Mouse (Mus musculus): ENCODE data around the gene Piwil4.

Gene Piwil4

DNA sequence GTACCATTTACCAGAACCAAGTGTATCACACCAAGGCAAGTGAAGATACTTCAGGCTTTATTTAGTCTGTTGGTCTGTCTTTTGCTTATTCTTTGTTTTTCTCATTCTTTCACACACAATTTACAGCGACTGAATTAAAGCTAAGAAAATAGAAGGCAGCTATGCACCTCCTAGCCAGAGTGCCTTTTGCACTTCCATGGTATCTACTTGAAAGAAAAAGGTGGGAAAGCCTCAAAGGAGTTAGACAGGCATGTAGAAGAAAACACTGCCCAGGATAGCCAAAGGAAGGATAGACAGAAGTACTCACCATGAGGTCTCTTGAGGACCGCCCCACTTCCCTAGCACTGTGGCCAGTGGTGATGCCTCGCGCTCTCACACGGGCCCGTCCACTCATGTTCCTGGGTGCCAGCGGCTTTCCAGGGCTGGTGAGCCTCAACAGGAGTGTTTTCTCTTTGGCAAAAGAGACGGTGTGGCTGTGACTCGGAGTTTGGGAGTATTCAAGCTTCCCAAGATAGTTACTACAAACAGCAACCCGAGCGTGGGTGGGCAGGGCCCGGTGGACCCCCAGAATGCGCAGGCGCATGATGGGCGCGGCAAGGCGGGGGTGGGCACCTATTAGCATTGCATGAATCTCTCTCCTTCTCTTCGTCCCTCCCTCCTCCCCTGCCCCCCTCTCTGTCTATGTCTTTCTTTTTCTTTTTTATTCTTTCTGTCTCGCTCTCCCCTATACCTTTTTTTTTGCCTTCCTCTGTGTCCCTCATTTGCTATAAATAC lies at the start of gene Piwil4:
Gene Piwil4 (minus strand): TSS at position 583 of the 774 bp plus-strand sequence.
- POLR2A ChIA-PET: interaction anchor here in 1 of 4 experiments (0.6 to 1.2 kb wide), 2 partner anchors 9 to 440 kb away, joined by 3 to 5 read pairs; no protein-coding TSS in a partner anchor
- CTCF ChIA-PET: no interaction called here

DNA sequence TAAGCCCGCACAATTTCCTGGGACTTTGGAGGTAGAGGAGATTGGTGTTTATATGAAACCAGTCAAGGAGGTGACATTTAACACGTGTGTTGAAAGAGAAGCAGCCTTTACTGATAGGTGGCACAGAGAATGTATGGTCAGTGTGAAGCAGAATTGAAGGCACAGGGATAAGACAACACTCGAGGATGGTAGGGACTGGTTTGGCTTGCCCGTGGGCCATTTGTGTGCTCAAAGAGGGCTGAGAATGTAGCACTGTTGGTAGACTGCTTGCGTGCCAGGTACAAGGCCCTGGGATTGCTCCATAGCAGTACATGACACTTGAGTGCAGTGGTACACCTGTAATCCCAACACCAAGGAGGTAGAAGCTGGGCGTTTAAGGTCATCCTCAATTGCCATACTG lies 46.8 kb upstream of the Piwil4 start:
- POLR2A ChIA-PET: interaction anchor here in 3 of 4 experiments (0.6 to 1.2 kb wide), 5 partner anchors 9 to 246 kb away, joined by 3 to 11 read pairs (median 3); no protein-coding TSS in a partner anchor

DNA sequence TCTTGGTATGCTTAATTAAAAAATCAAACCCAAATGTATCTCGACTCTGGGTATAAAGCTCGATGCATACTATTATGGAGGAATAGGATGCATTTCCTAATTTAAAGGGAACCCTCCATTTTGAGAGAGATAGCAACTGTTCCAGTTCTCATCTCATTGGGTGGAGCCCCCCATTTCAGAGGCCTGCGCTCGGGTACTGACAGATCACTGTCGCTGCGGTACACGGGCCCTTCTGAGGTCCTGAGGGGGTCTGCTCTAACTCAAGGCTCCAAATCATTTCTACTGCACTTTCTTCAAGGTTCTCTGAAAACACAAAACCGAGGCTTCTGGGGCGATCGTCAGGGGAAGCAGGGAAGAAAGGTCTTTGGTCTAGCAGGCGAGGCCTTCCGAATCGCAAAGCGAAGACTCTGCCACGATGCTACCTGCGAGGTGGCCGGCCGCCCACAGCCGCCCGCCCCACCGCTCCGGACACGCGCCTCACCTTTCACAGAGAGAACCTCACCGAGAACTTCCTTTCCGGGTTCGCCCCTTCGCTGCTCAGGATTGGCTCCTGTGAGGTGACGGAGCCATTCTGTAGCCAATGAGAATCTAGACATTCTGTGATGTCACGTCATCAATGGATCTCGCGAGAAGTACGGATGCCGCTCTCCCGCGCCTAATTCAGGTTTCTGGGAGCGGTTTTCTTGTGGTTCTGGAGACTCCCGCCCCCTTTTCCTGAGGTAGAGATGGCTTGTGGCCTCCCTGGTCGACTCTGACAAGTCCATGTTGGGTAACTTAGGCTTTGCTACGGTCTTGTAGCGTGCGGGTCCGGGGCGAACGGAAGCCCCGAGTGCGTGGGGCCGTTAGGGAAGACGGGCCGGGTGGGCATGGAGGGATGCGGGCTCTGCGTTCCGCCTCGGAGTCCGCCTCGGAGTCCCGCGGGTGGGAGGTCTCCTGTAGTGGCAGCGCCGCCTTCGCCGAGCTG lies 43.8 kb upstream of the Piwil4 start, which contains the start of the genes Mre11a and Ankrd49:
Gene Mre11a (plus strand): TSS at position 616 of the 964 bp plus-strand sequence.
Gene Ankrd49 (minus strand): TSS at position 818 of the 964 bp plus-strand sequence.
- ChIA-PET CTCF (interaction anchor here in 1 of 4 experiments (1.2 kb wide), 1 partner anchor 19 kb away, joined by 3 read pairs; no protein-coding TSS in a partner anchor), POLR2A (interaction anchor here in 3 of 4 experiments (0.6 to 1.4 kb wide), 18 partner anchors 9 to 527 kb away, joined by 3 to 5 read pairs (median 3); partner anchors contain the start of genes Cwc15 (in 2 of the 3), Kdm4d (in 2 of the 3), 4931406C07Rik (in 1 of the 3) and Fut4 (in 1 of the 3))

More for the DNA sequence above, 46.8 kb upstream of the Piwil4 start:
- CTCF ChIA-PET: interaction anchor here in 1 of 4 experiments (0.6 kb wide), 1 partner anchor 108 kb away, joined by 5 read pairs; no protein-coding TSS in a partner anchor

DNA sequence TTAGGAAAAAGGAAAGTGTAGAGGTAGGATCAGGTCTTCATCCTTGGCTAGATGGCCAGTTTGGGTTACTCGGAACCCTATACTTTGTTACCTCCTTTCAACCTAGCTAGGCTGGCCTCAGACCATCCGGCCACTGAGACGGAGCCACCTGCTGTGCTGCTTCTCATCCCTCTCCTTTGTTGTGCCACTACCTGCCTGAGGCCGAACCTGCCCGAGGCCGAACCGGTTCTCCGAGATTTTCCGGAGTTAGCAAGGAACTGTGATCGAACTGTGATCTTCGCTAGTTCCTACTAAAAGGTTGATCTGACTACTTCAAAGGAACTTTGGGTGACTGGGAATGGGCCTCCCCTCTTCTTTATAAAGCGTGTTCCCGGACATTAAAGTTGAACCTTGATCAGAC lies 37.8 kb upstream of the Piwil4 start:
- POLR2A ChIA-PET: interaction anchor here in 1 of 4 experiments (0.8 kb wide), 1 partner anchor 9 kb away, joined by 3 read pairs; no protein-coding TSS in a partner anchor
- CTCF ChIA-PET: interaction anchor here in 1 of 4 experiments (0.7 kb wide), 1 partner anchor 13 kb away, joined by 3 read pairs; no protein-coding TSS in a partner anchor

DNA sequence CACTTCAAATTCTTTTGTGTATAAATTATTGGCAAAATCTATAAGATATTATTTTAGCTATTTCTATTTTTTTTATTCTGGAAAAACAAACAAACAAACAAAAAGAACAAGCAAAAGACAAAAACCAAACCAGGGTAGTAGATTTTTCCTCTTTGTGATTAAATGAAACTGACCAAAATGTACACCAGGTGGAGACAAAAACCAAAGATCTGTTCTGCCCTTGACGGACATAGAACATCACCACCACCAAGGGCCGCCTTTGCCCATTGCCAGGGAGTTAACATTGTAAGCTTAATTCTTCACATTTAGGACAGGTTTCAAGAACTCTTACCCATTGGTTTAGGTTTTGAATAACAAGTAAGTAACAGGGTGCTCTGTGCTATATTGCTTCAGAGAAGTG lies 33.3 kb upstream of the Piwil4 start:
- CTCF ChIA-PET: interaction anchor here in 2 of 4 experiments (0.6 to 1.1 kb wide), 4 partner anchors 75 to 1106 kb away, joined by 3 read pairs; no protein-coding TSS in a partner anchor
- POLR2A ChIA-PET: interaction anchor here in 2 of 4 experiments (1.1 to 1.6 kb wide), 3 partner anchors 10 to 62 kb away, joined by 3 to 4 read pairs (median 3); no protein-coding TSS in a partner anchor

DNA sequence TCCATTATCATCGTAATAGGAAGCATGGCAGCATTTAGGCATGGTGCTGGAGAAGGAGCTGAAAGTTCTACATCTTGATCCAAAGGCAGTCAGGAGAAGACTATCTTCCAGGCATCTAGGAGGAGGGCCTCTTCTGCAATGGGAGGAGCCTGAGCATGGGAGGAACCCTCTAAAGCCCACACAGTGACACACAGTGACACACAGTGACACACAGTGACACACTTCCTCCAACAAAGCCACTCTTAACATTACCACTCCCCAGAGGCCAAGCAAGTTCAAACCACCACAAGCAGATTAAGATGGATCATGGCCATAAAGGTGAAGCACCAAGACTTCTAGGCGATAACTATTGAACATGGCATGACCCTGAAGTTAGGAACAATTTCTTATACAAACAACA lies 31.5 kb upstream of the Piwil4 start:
- CTCF ChIA-PET: interaction anchor here in 1 of 4 experiments (1.1 kb wide), 1 partner anchor 244 kb away, joined by 3 read pairs; no protein-coding TSS in a partner anchor
- POLR2A ChIA-PET: interaction anchor here in 2 of 4 experiments (0.7 to 1.4 kb wide), 2 partner anchors 25 to 244 kb away, joined by 3 to 4 read pairs; no protein-coding TSS in a partner anchor

DNA sequence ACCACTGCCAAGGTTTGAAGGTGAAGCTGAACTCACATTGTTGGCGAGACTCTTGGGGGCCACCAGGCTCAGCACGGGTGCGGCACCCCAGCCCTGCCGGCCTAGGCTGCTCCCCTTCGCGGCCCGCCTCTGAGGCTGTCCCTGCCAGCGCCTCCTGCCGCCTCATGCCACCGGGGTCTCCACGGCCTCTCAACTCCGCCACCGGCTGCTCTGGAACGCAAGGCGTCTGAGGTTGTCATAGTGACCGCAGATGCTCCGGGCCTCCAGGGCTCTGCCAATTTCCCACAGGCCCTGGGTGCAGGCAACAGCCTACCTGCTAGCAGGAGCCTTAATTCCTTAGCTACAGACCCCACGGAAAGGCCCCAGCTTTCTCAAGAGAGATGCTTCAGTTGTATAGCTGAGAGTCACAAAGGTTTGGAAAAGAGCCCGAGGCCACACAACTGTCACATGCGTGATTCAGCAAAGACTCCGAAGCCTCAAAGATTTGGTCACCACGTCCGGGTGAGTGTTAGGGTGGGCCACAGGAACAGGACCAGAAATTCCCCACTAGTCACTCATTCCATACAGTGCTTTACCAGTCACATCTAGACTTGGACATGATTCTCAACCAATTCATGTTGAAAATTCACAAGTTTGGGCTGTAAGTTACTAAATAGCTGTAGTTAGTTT lies 30.4 kb upstream of the Piwil4 start, which contains the start of gene 1700012B09Rik:
Gene 1700012B09Rik (minus strand): TSS at position 228 of the 669 bp plus-strand sequence.
- POLR2A ChIA-PET: interaction anchor here in 1 of 4 experiments (0.9 to 1.5 kb wide), 4 partner anchors 8 to 18 kb away, joined by 3 to 6 read pairs (median 4); no protein-coding TSS in a partner anchor
- CTCF ChIA-PET: interaction anchor here in 2 of 4 experiments (0.6 to 1.2 kb wide), 3 partner anchors 72 to 245 kb away, joined by 3 read pairs; no protein-coding TSS in a partner anchor

DNA sequence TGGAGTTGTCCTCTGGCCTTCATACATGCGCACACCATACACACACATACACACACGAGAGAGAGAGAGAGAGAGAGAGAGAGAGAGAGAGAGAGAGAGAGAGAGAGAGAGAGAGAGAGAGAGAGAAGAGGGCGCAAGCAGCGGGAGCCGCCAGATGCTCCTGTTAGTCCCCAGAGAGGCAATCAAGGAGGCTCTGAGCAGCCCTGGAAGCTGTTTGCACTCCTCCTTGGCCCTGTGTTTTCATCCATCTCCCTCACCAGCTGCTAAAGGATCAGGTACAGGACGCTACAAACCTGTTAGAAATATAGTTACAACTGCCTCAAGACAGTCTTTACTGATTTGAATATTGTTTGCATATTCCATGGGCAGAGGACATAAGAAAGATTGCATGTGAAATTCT lies 29.3 kb upstream of the Piwil4 start:
- CTCF ChIA-PET: interaction anchor here in 3 of 4 experiments (0.5 to 1.5 kb wide), 4 partner anchors 70 to 1462 kb away, joined by 3 to 10 read pairs (median 4); no protein-coding TSS in a partner anchor
- POLR2A ChIA-PET: interaction anchor here in 2 of 4 experiments (0.7 to 1.5 kb wide), 4 partner anchors 9 to 19 kb away, joined by 3 to 4 read pairs (median 3); partner anchors contain the start of genes Ankrd49 (in 1 of the 2) and Mre11a (in 1 of the 2)

DNA sequence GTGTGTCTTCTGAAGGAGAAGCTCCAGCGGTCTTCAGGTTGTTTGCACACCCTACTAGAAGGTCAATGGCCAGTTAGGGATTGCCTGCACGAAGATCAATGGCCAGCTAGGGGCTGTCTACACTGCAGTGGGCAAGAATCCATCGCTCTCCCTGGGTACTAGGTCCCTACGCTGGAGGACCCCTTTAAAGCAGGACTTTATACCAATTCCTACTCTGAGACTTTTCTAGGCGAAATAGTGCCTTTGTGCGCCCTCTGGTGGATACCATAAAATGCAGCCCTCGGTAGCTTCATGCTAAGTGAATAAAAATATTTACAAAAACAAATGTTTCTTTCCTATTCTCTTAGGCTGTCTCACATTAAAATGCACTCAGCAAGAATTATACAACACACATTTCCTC lies 24.2 kb upstream of the Piwil4 start:
- ChIA-PET CTCF (interaction anchor here (0.5 to 3.3 kb wide), 31 partner anchors 9 to 1780 kb away, joined by 3 to 18 read pairs (median 3); partner anchors contain the start of genes Kdm4d (in 2 of the 4), Ankrd49 (in 1 of the 4), Cwc15 (in 1 of the 4) and Fut4 (in 1 of the 4)), POLR2A (interaction anchor here in 1 of 4 experiments (1.1 kb wide), 1 partner anchor 241 kb away, joined by 3 read pairs; no protein-coding TSS in a partner anchor)

DNA sequence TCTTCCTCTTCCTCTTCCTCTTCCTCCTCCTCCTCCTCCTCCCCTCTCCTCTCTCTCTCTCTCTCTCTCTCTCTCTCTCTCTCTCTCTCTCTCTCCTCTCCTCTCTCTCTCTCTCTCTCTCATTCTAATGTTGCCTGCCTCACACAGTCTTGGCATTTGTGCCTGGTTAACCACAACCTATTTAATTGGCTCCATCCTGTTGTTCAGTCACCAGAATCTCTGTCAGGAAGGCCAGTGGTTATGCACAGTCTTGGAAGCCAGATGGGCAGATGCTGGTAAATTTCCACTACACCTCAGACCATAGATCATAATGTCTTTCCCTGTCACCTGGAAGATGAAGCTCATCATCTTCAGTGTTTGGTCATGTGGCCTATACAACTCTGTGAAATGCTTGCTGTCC lies 18.7 kb upstream of the Piwil4 start:
- POLR2A ChIA-PET: interaction anchor here in 1 of 4 experiments (1.2 kb wide), 1 partner anchor 12 kb away, joined by 3 read pairs; no protein-coding TSS in a partner anchor
- CTCF ChIA-PET: no interaction called here

DNA sequence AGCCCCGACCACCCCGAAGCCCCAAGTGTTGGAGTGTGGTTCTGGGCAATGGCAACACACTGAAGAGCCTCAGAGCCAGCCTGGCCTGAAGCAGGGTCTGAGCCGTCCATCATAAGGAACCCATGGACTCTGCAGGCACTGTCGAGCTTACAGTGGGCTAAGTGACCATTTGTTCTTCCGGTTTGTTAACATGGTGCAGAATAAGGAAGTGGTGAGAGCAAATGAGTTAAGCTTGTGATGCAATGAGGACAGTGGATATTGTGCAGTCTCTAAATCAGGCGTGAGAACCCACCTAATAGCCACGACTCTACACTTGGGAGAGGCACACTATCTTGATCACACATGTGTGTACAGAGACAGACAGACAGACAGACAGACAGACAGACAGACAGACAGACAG lies 18.1 kb upstream of the Piwil4 start:
- POLR2A ChIA-PET: no interaction called here
- CTCF ChIA-PET: no interaction called here

DNA sequence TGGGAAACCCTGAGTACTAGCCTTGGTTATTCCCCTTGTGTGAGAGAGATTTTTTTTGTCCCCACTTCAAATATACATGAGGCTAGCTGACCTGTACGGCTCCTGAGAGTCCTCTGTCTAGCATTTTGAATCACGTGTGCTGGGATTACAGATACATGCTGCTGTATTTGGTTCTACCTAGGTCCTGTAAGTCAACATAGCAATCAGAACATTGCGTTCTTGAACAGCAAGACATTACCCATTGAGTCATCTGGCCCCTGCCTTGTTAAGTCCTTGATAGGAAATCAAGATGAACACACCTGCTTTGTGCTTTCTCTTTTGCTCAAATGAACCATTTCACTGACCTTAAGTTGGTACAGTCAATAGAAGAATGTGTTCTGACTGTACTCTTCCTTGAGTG lies 13.9 kb upstream of the Piwil4 start:
- POLR2A ChIA-PET: interaction anchor here in 1 of 4 experiments (0.6 kb wide), 1 partner anchor 8 kb away, joined by 3 read pairs; no protein-coding TSS in a partner anchor
- CTCF ChIA-PET: no interaction called here

DNA sequence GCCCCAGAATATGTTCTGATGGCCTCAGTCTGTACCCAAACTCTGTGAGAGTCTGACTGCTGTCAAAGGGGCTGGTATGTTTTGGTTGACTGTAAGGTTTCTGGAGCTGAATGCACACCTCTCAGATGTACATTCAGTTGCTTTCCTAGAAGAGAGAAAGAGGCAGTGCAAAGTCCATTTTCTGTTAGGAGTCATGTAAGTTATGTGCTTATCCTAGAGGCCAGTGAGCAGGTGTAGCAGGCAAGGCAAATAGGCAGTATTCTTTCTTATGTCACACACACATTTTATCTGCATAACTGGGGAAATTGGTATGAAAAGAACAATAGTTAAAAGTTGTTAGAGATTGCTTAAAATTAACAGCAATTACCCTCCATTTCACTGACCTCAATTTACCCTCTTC lies 13.4 kb upstream of the Piwil4 start:
- POLR2A ChIA-PET: no interaction called here
- CTCF ChIA-PET: interaction anchor here in 2 of 4 experiments (1.0 kb wide), 3 partner anchors 18 to 345 kb away, joined by 3 read pairs; no protein-coding TSS in a partner anchor

DNA sequence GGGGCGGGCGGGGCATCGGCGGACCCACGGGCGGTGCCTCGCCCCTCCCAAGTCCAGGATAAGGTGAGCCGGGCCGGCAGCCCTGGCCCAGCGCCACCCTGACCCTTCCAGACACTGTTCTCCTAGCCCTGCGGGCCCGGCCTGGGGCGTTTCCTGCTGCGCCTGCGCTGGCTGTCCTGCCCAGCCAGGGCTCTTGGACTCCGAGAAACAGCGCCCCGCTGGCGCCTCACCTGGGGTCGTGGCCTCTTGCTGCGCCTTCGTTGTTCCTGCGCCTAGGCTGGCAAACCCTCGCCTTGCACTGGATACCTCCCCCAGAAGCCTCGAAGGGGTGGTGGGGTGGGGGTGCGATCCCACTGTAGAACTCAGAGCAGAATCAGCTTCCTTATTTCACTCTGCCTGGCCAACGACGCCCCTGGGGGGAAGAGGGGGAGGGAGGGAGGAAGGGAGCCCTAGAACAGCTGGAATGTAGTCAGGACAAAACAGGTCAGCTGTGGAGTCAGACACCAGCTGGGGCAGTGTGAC lies 11.5 kb upstream of the Piwil4 start, which contains the start of gene Fut4:
Gene Fut4 (minus strand): TSS at position 393 of the 522 bp plus-strand sequence.
- ChIA-PET POLR2A (interaction anchor here in 2 of 4 experiments (0.7 to 1.4 kb wide), 3 partner anchors 32 to 252 kb away, joined by 3 to 4 read pairs (median 3); partner anchors contain the start of genes Cwc15 (in 1 of the 2) and Kdm4d (in 1 of the 2)), CTCF (interaction anchor here in 2 of 4 experiments (0.6 to 1.1 kb wide), 2 partner anchors 12 to 108 kb away, joined by 4 to 7 read pairs; no protein-coding TSS in a partner anchor)

DNA sequence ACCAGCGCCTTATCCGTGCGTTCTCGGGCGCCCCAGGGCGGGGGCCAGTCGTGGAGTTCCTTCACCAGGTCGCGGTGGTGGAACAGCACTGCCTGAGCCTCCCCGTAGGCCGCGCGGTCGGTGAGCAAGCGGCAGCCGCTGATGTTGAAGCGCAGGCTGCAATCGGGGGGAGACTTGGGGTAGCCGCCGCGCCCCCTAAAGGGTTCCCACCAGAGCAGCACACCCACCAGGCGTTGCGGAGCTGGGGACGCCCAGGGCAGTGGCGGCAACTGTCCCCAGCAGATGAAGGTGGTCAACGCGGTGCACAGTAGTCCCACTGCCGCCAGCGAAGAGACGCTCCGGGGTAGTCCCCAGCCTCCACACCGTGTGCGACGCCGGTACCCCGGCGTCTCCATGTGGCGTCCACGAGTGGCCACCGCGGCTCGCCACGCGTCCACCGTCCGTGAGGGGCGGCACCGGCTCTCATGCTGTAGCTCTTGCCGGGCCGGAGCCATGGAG lies 11.0 kb upstream of the Piwil4 start:
- ChIA-PET CTCF (interaction anchor here in 2 of 4 experiments (0.5 to 1.1 kb wide), 3 partner anchors 13 to 398 kb away, joined by 4 to 9 read pairs (median 7); no protein-coding TSS in a partner anchor), POLR2A (interaction anchor here in 2 of 4 experiments (0.7 to 1.4 kb wide), 3 partner anchors 32 to 251 kb away, joined by 3 to 4 read pairs (median 3); partner anchors contain the start of genes Cwc15 (in 1 of the 2) and Kdm4d (in 1 of the 2))

Data from embryonic stem cell, embryonic (primary cell).